Mouse (Mus musculus) lung, postnatal 0 days (tissue): ENCODE measurements at regions not wholly inside any gene's neighbourhood (a gene's known extent, or its start where the extent isn't known, plus 50 kb on each side); places are given as distances from the start of the nearest gene placed in this dataset.
A peak's percentile ranks its signal among the peaks of the same experiment; 100 is the strongest.

ENCODE experiments used
- ATAC-seq: fragments of 200-750 bp; cut with Nextera tagmentation; 2 replicates; pipeline ENCODE4 v1.8.0; 2017; ENCODE audit warnings: moderate library complexity
- DNase-seq: peaks from one replicate; pipeline ENCODE4 v3.0.0-alpha.2; 2016; ENCODE audit warnings: low spot score
- H3K27ac ChIP-seq: fragments of 300-500 bp; sonication (generic); 2 replicates; pipeline ENCODE4 v1.5.1; 2014; ENCODE audit warnings: antibody characterized with exemption, mild to moderate bottlenecking, low read length, mixed read lengths
- H3K27me3 ChIP-seq: fragments of 300-500 bp; sonication (generic); replicated peaks from 2 replicates; pipeline ENCODE4 v1.6.1; 2014; ENCODE audit warnings: low read length, mixed read lengths; ENCODE audit not compliant: insufficient read depth
- H3K36me3 ChIP-seq: fragments of 300-500 bp; sonication (generic); 2 replicates; pipeline ENCODE4 v1.6.1; 2014; ENCODE audit warnings: low read length, mixed read lengths; ENCODE audit not compliant: insufficient read depth
- H3K4me1 ChIP-seq: fragments of 300-500 bp; sonication (generic); 2 replicates; pipeline ENCODE4 v1.6.1; 2014; ENCODE audit warnings: antibody characterized with exemption, low read depth, low read length, mixed read lengths; ENCODE audit not compliant: insufficient read depth
- H3K4me2 ChIP-seq: fragments of 300-500 bp; sonication (generic); replicated peaks from 2 replicates; pipeline ENCODE4 v1.6.1; 2014; ENCODE audit warnings: low read depth, mild to moderate bottlenecking, low read length, moderate library complexity, mixed read lengths
- H3K4me3 ChIP-seq: fragments of 300-500 bp; sonication (generic); 2 replicates; pipeline ENCODE4 v1.5.1; 2014; ENCODE audit warnings: low read depth, low read length
- H3K9ac ChIP-seq: fragments of 300-500 bp; sonication (generic); replicated peaks from 2 replicates; pipeline ENCODE4 v1.6.1; 2014; ENCODE audit warnings: low read depth, mild to moderate bottlenecking
- H3K9me3 ChIP-seq: fragments of 300-500 bp; sonication (generic); 2 replicates; pipeline ENCODE4 v1.6.1; 2016; ENCODE audit warnings: low read length, mixed read lengths
- CTCF ChIP-seq: IDR thresholded peaks from 2 replicates; pipeline ENCODE4 v1.5.1; 2016; ENCODE audit warnings: antibody characterized with exemption, mild to moderate bottlenecking
- EP300 ChIP-seq: IDR thresholded peaks from 2 replicates; pipeline ENCODE4 v1.6.1; 2016; ENCODE audit warnings: antibody characterized with exemption, mild to moderate bottlenecking, control low read depth
- whole genome bisulfite sequencing: fragments of 180-500 bp; shearing (Covaris S2); extraction: QIAGEN DNeasy Blood & Tissue Kit; methylation state at CpG from one replicate; pipeline ENCODE4 v1.1.7; 2014; 5-methylcytosine and 5-hydroxymethylcytosine counted together

DNA sequence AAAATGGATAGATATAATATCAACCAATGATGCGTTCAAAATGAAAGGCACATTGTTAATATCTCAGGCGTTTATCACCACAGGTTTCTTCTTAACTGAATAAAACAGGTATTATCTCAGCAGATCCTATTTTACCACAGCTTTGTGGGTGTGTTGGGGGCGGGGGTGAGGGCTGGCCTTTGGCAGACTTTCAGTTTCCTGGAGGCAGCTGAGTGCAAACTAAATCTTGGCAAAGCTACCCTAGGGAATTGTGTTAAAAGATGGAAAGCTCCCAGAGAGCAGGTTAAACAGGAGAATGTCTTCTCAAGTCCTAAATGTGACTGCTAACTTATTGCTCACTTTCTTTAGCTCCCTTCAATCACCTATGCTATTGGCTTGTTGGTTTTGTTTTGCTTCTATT, 223.8 kb downstream of the Kdm4c start:
- no peak overlapping the region for H3K9ac ChIP-seq
- no peak for DNase-seq
- no peak for ATAC-seq
- no peaks in the 10 kb centered on the region for H3K36me3 ChIP-seq
- TF ChIP-seq CTCF: no peak
- no peak for TF ChIP-seq EP300
- WGBS: 56% methylated on average over 3 of the region's 3 CpGs
- H3K9me3 ChIP-seq: no peaks in the 10 kb centered on the region
- H3K4me3 ChIP-seq: no peak overlapping the region
- no peak overlapping the region for H3K4me2 ChIP-seq
- H3K27me3 ChIP-seq: no peaks in the 10 kb centered on the region
- no peaks in the 10 kb centered on the region for H3K4me1 ChIP-seq
- H3K27ac ChIP-seq: no peak overlapping the region

DNA sequence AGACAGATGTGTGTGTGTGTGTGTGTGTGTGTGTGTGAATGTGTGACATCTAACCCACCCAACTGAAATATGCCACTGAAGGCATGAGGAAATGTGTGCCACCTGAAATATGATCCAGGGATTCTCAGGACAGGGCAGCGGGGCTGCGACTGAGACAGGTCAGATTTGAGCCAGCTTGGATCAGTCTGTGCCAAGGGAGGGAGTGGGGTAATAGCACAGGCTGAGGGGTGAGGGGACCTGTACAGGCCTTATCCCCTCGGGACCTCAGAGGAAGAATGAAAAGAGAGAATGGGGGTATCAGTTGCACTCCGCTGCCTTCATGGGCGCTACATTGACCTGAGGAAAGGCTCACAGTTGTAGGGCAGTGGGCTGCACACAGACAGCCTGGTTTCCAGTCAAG, 270.2 kb downstream of the Kdm4c start:
- Histone ChIP-seq H3K36me3 (no peaks in the 10 kb centered on the region), H3K4me3 (no peak overlapping the region), H3K9me3 (no peaks in the 10 kb centered on the region), H3K4me2 (no peak overlapping the region), H3K4me1 (no peaks in the 10 kb centered on the region), H3K9ac (no peak overlapping the region), H3K27ac (no peak overlapping the region), H3K27me3 (no peaks in the 10 kb centered on the region)
- WGBS: 86% methylated on average over 5 of the region's 5 CpGs
- TF ChIP-seq EP300 (no peak), CTCF (no peak)
- ATAC-seq: no peak
- no peak for DNase-seq

DNA sequence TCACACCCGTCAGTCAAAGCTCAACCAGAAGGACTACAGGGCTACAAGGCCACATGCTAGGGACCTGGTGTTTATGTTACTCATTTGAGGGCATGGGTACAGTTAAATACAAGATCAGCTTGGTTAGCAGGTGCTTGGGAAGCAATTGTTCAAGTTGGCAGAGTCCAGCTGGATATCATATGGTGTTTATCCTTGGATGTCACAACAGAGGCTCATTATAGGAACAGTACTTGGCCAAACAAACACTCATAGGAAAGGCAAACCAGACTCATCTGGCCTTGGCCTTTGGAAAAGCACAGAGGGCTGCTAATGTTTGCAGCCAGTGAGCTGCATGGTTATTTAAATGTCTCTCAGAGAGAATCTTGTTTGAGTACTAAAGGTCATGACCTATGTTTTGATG, 311.6 kb downstream of the Kdm4c start:
- H3K9me3 ChIP-seq: no peaks in the 10 kb centered on the region
- H3K4me3 ChIP-seq: no peak overlapping the region
- ATAC-seq (no peak), DNase-seq (no peak)
- H3K27me3 ChIP-seq: no peaks in the 10 kb centered on the region
- H3K4me2 ChIP-seq: no peak overlapping the region
- H3K36me3 ChIP-seq: no peaks in the 10 kb centered on the region
- no peaks in the 10 kb centered on the region for H3K4me1 ChIP-seq
- WGBS: 70% methylated on average over 1 of the region's 1 CpGs
- TF ChIP-seq CTCF: no peak
- no peak for TF ChIP-seq EP300
- no peak overlapping the region for H3K9ac ChIP-seq
- no peak overlapping the region for H3K27ac ChIP-seq

DNA sequence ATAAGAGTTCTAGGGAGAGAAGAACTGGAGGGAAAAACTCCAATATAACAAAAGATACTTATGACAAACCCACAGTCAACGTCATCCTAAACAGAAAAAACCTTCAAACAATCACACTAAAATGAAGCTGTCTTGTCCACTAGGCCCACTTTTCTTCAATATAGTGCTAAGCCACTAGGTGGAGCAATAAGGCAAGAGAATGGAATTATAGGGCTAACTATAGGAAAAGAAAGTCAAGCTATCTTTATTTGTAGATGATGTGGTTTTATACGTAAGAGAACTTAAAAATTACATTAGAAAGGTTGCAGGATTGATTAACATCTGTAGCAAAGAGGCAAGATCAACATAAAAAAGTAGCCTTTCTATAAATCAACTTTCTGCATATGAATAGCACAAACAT, 321.3 kb downstream of the Kdm4c start:
- WGBS: 17% methylated on average over 2 of the region's 2 CpGs
- no peak overlapping the region for H3K27ac ChIP-seq
- DNase-seq: peak; percentile 53
- TF ChIP-seq EP300 (no peak), CTCF (peak; percentile 80)
- no peak overlapping the region for H3K4me3 ChIP-seq
- H3K4me1 ChIP-seq: no peaks in the 10 kb centered on the region
- H3K9me3 ChIP-seq: no peaks in the 10 kb centered on the region
- H3K9ac ChIP-seq: no peak overlapping the region
- no peak for ATAC-seq
- H3K27me3 ChIP-seq: no peaks in the 10 kb centered on the region
- H3K4me2 ChIP-seq: no peak overlapping the region
- H3K36me3 ChIP-seq: no peaks in the 10 kb centered on the region

DNA sequence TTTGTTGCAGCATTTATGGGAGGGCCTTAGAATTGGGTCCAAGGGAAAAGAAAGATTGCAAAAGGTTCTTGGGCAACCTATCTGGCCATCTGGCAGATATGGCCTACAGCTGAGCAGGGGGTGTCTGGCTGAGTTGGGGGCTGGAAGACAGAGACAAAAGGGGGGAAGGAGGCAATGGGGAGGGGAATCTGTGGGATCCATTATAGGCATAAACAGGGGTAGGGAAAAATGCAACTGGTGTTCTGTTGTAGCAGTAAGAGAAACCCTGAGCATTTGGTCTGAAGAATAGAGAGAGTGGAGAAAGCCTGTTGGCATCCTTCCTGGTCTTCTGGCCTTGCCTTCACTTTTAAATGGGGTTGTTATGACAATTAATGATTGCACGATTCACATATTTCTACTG, 344.1 kb downstream of the Kdm4c start:
- H3K4me3 ChIP-seq: no peak overlapping the region
- H3K4me1 ChIP-seq: no peaks in the 10 kb centered on the region
- no peak overlapping the region for H3K9ac ChIP-seq
- no peaks in the 10 kb centered on the region for H3K27me3 ChIP-seq
- H3K36me3 ChIP-seq: no peaks in the 10 kb centered on the region
- ATAC-seq: no peak
- DNase-seq: no peak
- 72% methylated on average over 1 of the region's 1 CpGs for WGBS
- no peaks in the 10 kb centered on the region for H3K9me3 ChIP-seq
- no peak overlapping the region for H3K4me2 ChIP-seq
- TF ChIP-seq CTCF (no peak), EP300 (no peak)
- H3K27ac ChIP-seq: no peak overlapping the region

DNA sequence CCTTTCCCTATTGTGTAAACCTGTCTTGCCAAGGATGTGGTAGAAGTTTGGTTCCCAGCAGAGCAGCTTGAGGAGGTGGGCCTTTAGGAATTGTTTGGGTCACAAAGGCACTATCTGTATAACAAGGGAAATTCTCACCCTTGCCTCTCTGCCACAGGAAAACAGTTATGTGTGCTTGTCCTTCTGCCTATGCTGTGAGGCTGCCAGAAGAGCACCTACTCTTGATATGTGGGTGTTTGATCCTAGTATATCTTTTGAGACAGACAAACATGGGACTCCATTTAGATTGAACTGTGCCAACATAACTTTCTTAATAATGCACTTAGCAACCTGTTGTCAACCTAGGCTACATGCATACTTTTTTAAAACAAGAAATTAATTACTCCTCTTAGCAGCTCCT, 344.8 kb downstream of the Kdm4c start:
- Histone ChIP-seq H3K9me3 (no peaks in the 10 kb centered on the region), H3K27me3 (no peaks in the 10 kb centered on the region), H3K27ac (no peak overlapping the region), H3K4me1 (no peaks in the 10 kb centered on the region), H3K4me3 (no peak overlapping the region), H3K9ac (no peak overlapping the region), H3K36me3 (no peaks in the 10 kb centered on the region), H3K4me2 (no peak overlapping the region)
- ATAC-seq (no peak), DNase-seq (no peak)
- TF ChIP-seq CTCF (no peak), EP300 (no peak)

DNA sequence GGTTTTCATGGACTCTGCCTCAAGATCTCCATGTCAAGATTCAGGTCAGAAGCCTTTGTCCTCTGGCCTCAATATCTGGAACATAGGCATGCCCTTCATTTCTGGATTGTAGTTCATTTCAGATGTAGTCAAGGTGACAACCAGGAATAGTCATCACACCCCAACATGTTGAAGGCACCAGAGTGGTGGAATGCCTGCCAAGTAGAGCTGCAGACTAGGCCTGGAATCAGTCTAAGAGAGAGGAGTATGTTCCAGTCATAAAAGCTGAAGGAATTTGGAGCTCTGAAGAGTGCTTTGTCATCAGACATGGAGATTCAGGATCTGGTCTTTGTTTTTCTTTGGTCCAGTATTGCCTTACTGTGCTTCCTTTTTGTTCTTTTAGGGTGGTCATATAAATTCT, 346.5 kb downstream of the Kdm4c start:
- Histone ChIP-seq H3K9me3 (no peaks in the 10 kb centered on the region), H3K4me1 (no peaks in the 10 kb centered on the region), H3K9ac (no peak overlapping the region), H3K27ac (no peak overlapping the region), H3K27me3 (no peaks in the 10 kb centered on the region), H3K36me3 (no peaks in the 10 kb centered on the region), H3K4me3 (no peak overlapping the region), H3K4me2 (no peak overlapping the region)
- TF ChIP-seq EP300 (no peak), CTCF (no peak)
- DNase-seq (no peak), ATAC-seq (no peak)
